Mouse (Mus musculus) liver, adult 2 months (tissue): Measurements from ENCODE around the gene 2810408A11Rik.

ENCODE experiments used
- CTCF ChIP-seq: fragments of 200-500 bp; IDR thresholded peaks from 2 replicates; pipeline ENCODE4 v1.5.1; 2011; ENCODE audit warnings: low read depth, low read length, control low read depth
- POLR2A ChIP-seq: fragments of 200-500 bp; IDR thresholded peaks from 2 replicates; pipeline ENCODE4 v1.6.1; 2011; ENCODE audit warnings: low read length, control low read depth; ENCODE audit not compliant: insufficient read depth; ENCODE audit errors: extremely low read depth

- TF ChIP-seq CTCF (no peak), POLR2A (no peak)
These were observed 17.1 kb downstream of the 2810408A11Rik start for GRCm38 (mm10) chr11:69883527-69884151.
